Mouse (Mus musculus): ENCODE results near the gene Zfyve28. TPM values are rescaled to one million over a fixed set of nuclear protein-coding genes. Genes with fewer than 3 reads are reported as not detected.

The Zfyve28 gene
- polyA plus RNA-seq, 1 experiment from 2014 or later = 0.27 TPM

- DNase-seq (ENCODE audit: low spot score) (peak; percentile 78), ATAC-seq (replicated peaks; ENCODE audit: low FRiP score, low TSS enrichment, low read depth) (0 out of 2 replicates have a peak, but pooled peaks have one; percentile 54)
Observed at GRCm38 (mm10) chr5:34252307-34252966, 35.8 kb downstream of the Zfyve28 start.

DNA sequence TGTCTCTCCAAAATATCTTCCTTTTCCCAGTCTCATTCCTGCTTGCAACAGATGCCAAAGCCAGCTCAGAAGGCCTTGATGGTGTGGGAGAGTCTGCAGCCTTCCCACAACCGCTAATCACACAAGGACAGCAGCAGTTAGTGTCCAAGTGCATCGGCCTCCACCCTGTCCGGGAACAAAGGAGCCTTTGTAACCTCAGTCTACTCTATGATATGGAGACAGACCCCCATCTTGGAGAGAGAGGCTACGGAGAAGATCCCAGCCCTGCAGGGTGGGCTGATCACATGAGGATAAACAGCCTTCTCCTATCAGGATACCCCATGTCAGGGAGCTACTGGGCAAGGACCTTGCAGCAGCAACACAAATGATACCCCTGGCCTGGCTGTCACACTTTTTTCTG is 36.5 kb downstream of the Zfyve28 start:
- H3K9me3 ChIP-seq (ENCODE audit: control insufficient read depth, low read length) = no peaks in the 10 kb centered on the region
- no peaks in the 10 kb centered on the region for H3K36me3 ChIP-seq (ENCODE audit: control insufficient read depth, insufficient read depth, low read length)
- no peak overlapping the region for H3K4me3 ChIP-seq (ENCODE audit: low read depth, low read length)
- H3K27ac ChIP-seq (ENCODE audit: low read depth) = no peak overlapping the region
- no peak overlapping the region for H3K4me2 ChIP-seq (ENCODE audit: low read length)
- DNase-seq (ENCODE audit: low spot score) (no peak), ATAC-seq (replicated peaks; ENCODE audit: low FRiP score, low TSS enrichment, low read depth) (0 out of 2 replicates have a peak, but pooled peaks have one; percentile 54)
- no peaks in the 10 kb centered on the region for H3K27me3 ChIP-seq (replicated peaks; ENCODE audit: control insufficient read depth, insufficient read depth, low read length)
- WGBS = 36% methylated on average over 4 of the region's 4 CpGs
- H3K4me1 ChIP-seq (replicated peaks; ENCODE audit: control insufficient read depth, insufficient read depth, low read length) = peaks cover 24% of the 10 kb centered on the region
- H3K9ac ChIP-seq (ENCODE audit: low read length) = no peak overlapping the region

More at GRCm38 (mm10) chr5:34252307-34252966, 35.8 kb downstream of the Zfyve28 start:
- Histone ChIP-seq H3K4me1 (replicated peaks; ENCODE audit: control insufficient read depth, insufficient read depth, low read length) (peaks cover 24% of the 10 kb centered on the region), H3K9ac (ENCODE audit: low read length) (no peak overlapping the region), H3K4me2 (ENCODE audit: low read length) (no peak overlapping the region), H3K9me3 (ENCODE audit: control insufficient read depth, low read length) (no peaks in the 10 kb centered on the region), H3K4me3 (ENCODE audit: low read depth, low read length) (no peak overlapping the region), H3K27ac (ENCODE audit: low read depth) (no peak overlapping the region; the same call in 1 of the 2 replicates), H3K27me3 (replicated peaks; ENCODE audit: control insufficient read depth, insufficient read depth, low read length) (no peaks in the 10 kb centered on the region), H3K36me3 (ENCODE audit: control insufficient read depth, insufficient read depth, low read length) (no peaks in the 10 kb centered on the region)
- WGBS = 24% methylated on average over 4 of the region's 4 CpGs

DNA sequence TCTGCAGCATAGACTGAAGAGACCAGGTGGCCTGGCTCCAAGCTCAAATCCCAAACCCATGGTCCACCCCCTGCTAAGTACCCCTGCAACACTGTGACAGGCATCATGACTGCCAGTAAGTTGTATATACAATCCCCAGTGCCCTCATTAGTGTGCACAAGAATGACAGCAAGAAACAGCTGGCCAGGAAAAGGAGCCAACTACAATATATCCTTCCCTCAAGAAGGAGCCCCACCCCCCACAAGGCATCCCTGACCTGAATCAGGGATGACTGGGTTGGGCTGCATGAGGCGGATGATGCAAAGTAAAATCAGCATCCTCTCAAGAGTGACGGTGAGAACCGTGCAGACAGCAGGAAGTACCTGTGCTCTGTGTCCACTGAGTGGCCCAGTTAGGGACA is 38.2 kb downstream of the Zfyve28 start:
- DNase-seq (ENCODE audit: low spot score) = no peak
- Histone ChIP-seq H3K9ac (ENCODE audit: low read length) (no peak overlapping the region), H3K9me3 (ENCODE audit: control insufficient read depth, low read length) (no peaks in the 10 kb centered on the region), H3K4me1 (replicated peaks; ENCODE audit: control insufficient read depth, insufficient read depth, low read length) (peaks cover 24% of the 10 kb centered on the region), H3K36me3 (ENCODE audit: control insufficient read depth, insufficient read depth, low read length) (no peaks in the 10 kb centered on the region), H3K27ac (ENCODE audit: low read depth) (no peak overlapping the region), H3K4me3 (ENCODE audit: low read depth, low read length) (no peak overlapping the region), H3K4me2 (ENCODE audit: low read length) (no peak overlapping the region), H3K27me3 (replicated peaks; ENCODE audit: control insufficient read depth, insufficient read depth, low read length) (no peaks in the 10 kb centered on the region)
- 65% methylated on average over 3 of the region's 3 CpGs for WGBS
- ATAC-seq (replicated peaks; ENCODE audit: low FRiP score, low TSS enrichment, low read depth) = no peak

DNA sequence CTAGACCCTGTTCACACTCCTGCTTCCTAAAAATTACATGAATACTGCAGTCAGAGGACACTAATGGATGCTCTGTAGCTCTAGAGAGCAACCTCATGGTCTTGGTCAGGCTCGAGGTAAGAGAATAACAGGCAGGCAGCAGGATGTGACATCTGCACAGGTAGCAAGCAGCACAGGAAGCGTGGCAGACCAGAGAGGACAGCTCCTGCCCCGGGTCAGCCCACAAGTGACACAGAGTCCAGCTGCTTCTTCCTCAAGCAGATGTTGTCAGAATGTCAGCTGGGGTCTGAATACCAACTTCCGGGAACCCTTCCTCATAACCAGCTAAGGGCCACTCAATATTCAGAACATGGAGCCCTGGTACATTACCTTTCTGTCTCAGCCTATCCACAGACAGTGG is 39.1 kb downstream of the Zfyve28 start:
- Histone ChIP-seq H3K27me3 (replicated peaks; ENCODE audit: control insufficient read depth, insufficient read depth, low read length) (no peaks in the 10 kb centered on the region), H3K27ac (ENCODE audit: low read depth) (no peak overlapping the region), H3K4me2 (ENCODE audit: low read length) (no peak overlapping the region), H3K9ac (ENCODE audit: low read length) (no peak overlapping the region), H3K4me3 (ENCODE audit: low read depth, low read length) (no peak overlapping the region), H3K36me3 (ENCODE audit: control insufficient read depth, insufficient read depth, low read length) (no peaks in the 10 kb centered on the region), H3K9me3 (ENCODE audit: control insufficient read depth, low read length) (no peaks in the 10 kb centered on the region), H3K4me1 (replicated peaks; ENCODE audit: control insufficient read depth, insufficient read depth, low read length) (peaks cover 24% of the 10 kb centered on the region)
- no peak for ATAC-seq (replicated peaks; ENCODE audit: low FRiP score, low TSS enrichment, low read depth)
- WGBS = 79% methylated on average over 4 of the region's 4 CpGs
- no peak for DNase-seq (ENCODE audit: low spot score)

DNA sequence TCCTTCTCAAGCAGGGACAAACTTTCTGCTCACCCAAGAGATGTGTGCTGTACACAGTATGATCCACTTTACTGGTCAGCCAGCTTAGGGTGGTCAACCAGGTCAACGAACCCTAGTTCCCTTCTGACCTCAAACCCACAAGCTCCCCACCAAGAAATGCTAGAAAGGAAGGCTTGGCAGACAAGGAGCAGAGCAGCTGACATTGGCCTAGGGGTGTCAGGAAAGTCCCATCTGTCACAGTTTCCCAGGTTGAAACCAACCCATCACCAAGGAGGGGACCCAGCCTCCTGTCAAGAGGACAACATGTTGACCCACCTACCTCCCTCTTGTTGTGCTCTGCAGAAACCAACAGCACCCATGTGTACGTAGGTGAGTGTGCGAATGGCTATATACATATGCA is 41.8 kb downstream of the Zfyve28 start:
- ATAC-seq (replicated peaks; ENCODE audit: low FRiP score, low TSS enrichment, low read depth) (no peak), DNase-seq (ENCODE audit: low spot score) (no peak)
- no peaks in the 10 kb centered on the region for H3K9me3 ChIP-seq (ENCODE audit: control insufficient read depth, low read length)
- peaks cover 10% of the 10 kb centered on the region for H3K4me1 ChIP-seq (replicated peaks; ENCODE audit: control insufficient read depth, insufficient read depth, low read length)
- H3K36me3 ChIP-seq (ENCODE audit: control insufficient read depth, insufficient read depth, low read length) = no peaks in the 10 kb centered on the region
- no peak overlapping the region for H3K4me3 ChIP-seq (ENCODE audit: low read depth, low read length)
- 93% methylated on average over 3 of the region's 3 CpGs for WGBS
- H3K9ac ChIP-seq (ENCODE audit: low read length) = no peak overlapping the region
- H3K27ac ChIP-seq (ENCODE audit: low read depth) = no peak overlapping the region
- no peaks in the 10 kb centered on the region for H3K27me3 ChIP-seq (replicated peaks; ENCODE audit: control insufficient read depth, insufficient read depth, low read length)
- H3K4me2 ChIP-seq (ENCODE audit: low read length) = no peak overlapping the region

DNA sequence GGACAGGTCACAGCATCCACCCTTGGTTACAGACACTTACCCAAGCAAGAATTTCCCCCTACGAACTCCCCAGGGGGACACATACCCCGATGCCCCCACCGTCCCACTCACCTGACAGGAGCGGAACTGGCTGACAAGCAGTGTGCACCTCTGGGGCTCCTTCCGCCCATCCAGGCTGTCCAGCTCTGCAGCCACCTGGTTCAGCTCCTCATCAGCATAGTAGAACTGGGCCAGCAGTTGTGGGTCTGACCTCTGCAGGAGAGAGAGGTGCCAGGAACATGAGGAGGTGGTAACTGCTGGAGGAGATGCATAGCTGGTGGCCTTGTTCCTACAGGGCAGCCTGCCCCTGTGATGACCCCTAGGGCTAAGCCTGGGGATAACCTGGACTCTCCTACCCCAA is 45.2 kb downstream of the Zfyve28 start:
- H3K4me1 ChIP-seq (replicated peaks; ENCODE audit: control insufficient read depth, insufficient read depth, low read length) = 0 out of 2 replicates have a peak, but pooled peaks cover 2% of the 10 kb centered on the region
- H3K27me3 ChIP-seq (replicated peaks; ENCODE audit: control insufficient read depth, insufficient read depth, low read length) = no peaks in the 10 kb centered on the region
- no peak overlapping the region for H3K4me3 ChIP-seq (ENCODE audit: low read depth, low read length)
- no peak for DNase-seq (ENCODE audit: low spot score)
- H3K27ac ChIP-seq (ENCODE audit: low read depth) = no peak overlapping the region
- 91% methylated on average over 5 of the region's 5 CpGs for WGBS
- ATAC-seq (replicated peaks; ENCODE audit: low FRiP score, low TSS enrichment, low read depth) = no peak
- H3K9ac ChIP-seq (ENCODE audit: low read length) = no peak overlapping the region
- no peaks in the 10 kb centered on the region for H3K9me3 ChIP-seq (ENCODE audit: control insufficient read depth, low read length)
- no peaks in the 10 kb centered on the region for H3K36me3 ChIP-seq (ENCODE audit: control insufficient read depth, insufficient read depth, low read length)
- H3K4me2 ChIP-seq (ENCODE audit: low read length) = no peak overlapping the region

DNA sequence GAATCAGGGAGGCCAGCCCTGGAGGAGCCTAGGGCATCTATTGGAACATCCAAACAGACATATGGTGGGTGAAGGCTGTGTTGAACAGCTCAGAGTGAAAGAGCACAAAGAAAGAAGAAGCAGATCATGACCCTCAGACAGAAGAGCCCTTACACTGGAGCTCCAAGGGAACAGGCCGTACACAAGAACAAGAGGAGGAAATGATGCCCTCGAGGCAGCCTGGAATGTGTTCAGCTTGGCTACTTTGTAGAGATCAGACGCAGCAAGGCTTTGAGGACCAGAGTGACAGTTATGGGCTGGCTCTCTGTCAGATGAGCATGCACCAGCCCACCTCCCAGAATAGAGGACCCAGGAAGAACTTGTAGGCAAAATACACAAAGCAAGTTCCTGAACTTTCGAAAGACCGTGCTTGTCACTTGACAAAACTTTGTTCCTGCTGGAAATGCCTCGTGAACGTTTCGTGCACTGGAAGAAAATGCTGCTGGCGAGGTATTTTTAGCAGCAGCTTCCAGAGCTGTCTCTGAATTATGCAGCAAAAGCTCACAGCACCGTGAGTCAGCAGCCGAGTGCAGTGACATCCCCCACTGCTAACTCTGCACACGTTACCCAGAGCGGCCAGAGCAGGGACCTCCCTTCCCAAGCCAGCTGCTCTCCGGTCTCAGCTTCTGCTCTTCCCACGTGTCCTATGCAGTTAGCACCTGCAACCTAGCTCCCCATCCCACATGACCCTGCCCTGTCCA is 45.9 kb downstream of the Zfyve28 start:
- H3K4me3 ChIP-seq (ENCODE audit: low read depth, low read length) = no peak overlapping the region
- H3K27me3 ChIP-seq (replicated peaks; ENCODE audit: control insufficient read depth, insufficient read depth, low read length) = no peaks in the 10 kb centered on the region
- no peak for ATAC-seq (replicated peaks; ENCODE audit: low FRiP score, low TSS enrichment, low read depth)
- no peaks in the 10 kb centered on the region for H3K9me3 ChIP-seq (ENCODE audit: control insufficient read depth, low read length)
- peak; percentile 57 for DNase-seq (ENCODE audit: low spot score)
- 0 out of 2 replicates have a peak, but pooled peaks cover 2% of the 10 kb centered on the region for H3K4me1 ChIP-seq (replicated peaks; ENCODE audit: control insufficient read depth, insufficient read depth, low read length)
- peak overlapping the region; percentile 24 for H3K4me2 ChIP-seq (ENCODE audit: low read length)
- no peak overlapping the region for H3K9ac ChIP-seq (ENCODE audit: low read length)
- H3K27ac ChIP-seq (ENCODE audit: low read depth) = no peak overlapping the region
- 20% methylated on average over 15 of the region's 15 CpGs for WGBS
- no peaks in the 10 kb centered on the region for H3K36me3 ChIP-seq (ENCODE audit: control insufficient read depth, insufficient read depth, low read length)

- ATAC-seq (replicated peaks; ENCODE audit: low FRiP score, low TSS enrichment, low read depth) (no peak), DNase-seq (ENCODE audit: low spot score) (no peak)
- Histone ChIP-seq H3K9me3 (ENCODE audit: control insufficient read depth, low read length) (no peaks in the 10 kb centered on the region), H3K36me3 (ENCODE audit: control insufficient read depth, insufficient read depth, low read length) (no peaks in the 10 kb centered on the region), H3K27me3 (replicated peaks; ENCODE audit: control insufficient read depth, insufficient read depth, low read length) (no peaks in the 10 kb centered on the region), H3K4me3 (ENCODE audit: low read depth, low read length) (no peak overlapping the region), H3K4me1 (replicated peaks; ENCODE audit: control insufficient read depth, insufficient read depth, low read length) (peaks cover 2% of the 10 kb centered on the region; the same call in 1 of the 2 replicates), H3K27ac (ENCODE audit: low read depth) (no peak overlapping the region), H3K9ac (ENCODE audit: low read length) (no peak overlapping the region), H3K4me2 (ENCODE audit: low read length) (no peak overlapping the region)
- 82% methylated on average over 6 of the region's 6 CpGs for WGBS
Observed at GRCm38 (mm10) chr5:34238444-34238843, 49.8 kb downstream of the Zfyve28 start.
